Mouse (Mus musculus): ENCODE data around the gene 0610012G03Rik.
"Not testable (repeated sequence)": the region's sequence is repeated elsewhere in the genome, so short reads cannot be mapped to it uniquely, and the experiment has no call there.

The 0610012G03Rik gene

GRCm38 (mm10) chr16:31948345-31948774 lies at the start of gene 0610012G03Rik, which contains the start of gene Ncbp2:
Gene 0610012G03Rik, minus strand, starts transcription at chr16:31948494.
Gene Ncbp2, plus strand, starts transcription at chr16:31948513.
- DNase-seq: peak; percentile 97

- no peak for DNase-seq
Measured at GRCm38 (mm10) chr16:31996371-31996770, 48.1 kb upstream of the 0610012G03Rik start.

- DNase-seq: no peak
Measured at GRCm38 (mm10) chr16:31993946-31994345, 45.7 kb upstream of the 0610012G03Rik start.

GRCm38 (mm10) chr16:31993195-31993594 lies 44.9 kb upstream of the 0610012G03Rik start:
- no peak for DNase-seq

- DNase-seq: no peak
Measured at GRCm38 (mm10) chr16:31992039-31992438, 43.7 kb upstream of the 0610012G03Rik start.

GRCm38 (mm10) chr16:31980946-31981345 lies 32.7 kb upstream of the 0610012G03Rik start:
- peak; percentile 5 for DNase-seq

GRCm38 (mm10) chr16:31979501-31979900 lies 31.2 kb upstream of the 0610012G03Rik start:
- DNase-seq: no peak

- no peak for DNase-seq
Measured at GRCm38 (mm10) chr16:31975258-31975657, 27.0 kb upstream of the 0610012G03Rik start.

- no peak for DNase-seq
Measured at GRCm38 (mm10) chr16:31963224-31963623, 14.9 kb upstream of the 0610012G03Rik start.

- DNase-seq: no peak
Measured at GRCm38 (mm10) chr16:31947901-31948316, 385 bp downstream of the 0610012G03Rik start.

GRCm38 (mm10) chr16:31947333-31947732 lies 961 bp downstream of the 0610012G03Rik start:
- DNase-seq: no peak

- DNase-seq: not testable (repeated sequence)
Measured at GRCm38 (mm10) chr16:31945986-31946385, 2.3 kb downstream of the 0610012G03Rik start.

- no peak for DNase-seq
Measured at GRCm38 (mm10) chr16:31945372-31945771, 2.9 kb downstream of the 0610012G03Rik start.

- no peak for DNase-seq
Measured at GRCm38 (mm10) chr16:31944698-31945255, 3.5 kb downstream of the 0610012G03Rik start.

GRCm38 (mm10) chr16:31943980-31944379 lies 4.3 kb downstream of the 0610012G03Rik start:
- DNase-seq: peak; percentile 79

- DNase-seq: no peak
Measured at GRCm38 (mm10) chr16:31940586-31940985, 7.7 kb downstream of the 0610012G03Rik start.

GRCm38 (mm10) chr16:31938856-31939255 lies 9.4 kb downstream of the 0610012G03Rik start:
- DNase-seq: no peak

GRCm38 (mm10) chr16:31936568-31936967 lies 11.7 kb downstream of the 0610012G03Rik start:
- DNase-seq: no peak

- DNase-seq: peak; percentile 52
Measured at GRCm38 (mm10) chr16:31935091-31935979, 13.0 kb downstream of the 0610012G03Rik start.

- no peak for DNase-seq
Measured at GRCm38 (mm10) chr16:31934550-31935010, 13.7 kb downstream of the 0610012G03Rik start.

- DNase-seq: peak; percentile 81
Measured at GRCm38 (mm10) chr16:31933751-31934549, 14.3 kb downstream of the 0610012G03Rik start, which contains the start of gene Pigz. Gene Pigz, plus strand, starts transcription at chr16:31933851.

- peak; percentile 98 for DNase-seq
Measured at GRCm38 (mm10) chr16:31932840-31933697, 15.2 kb downstream of the 0610012G03Rik start.

Data from retina, postnatal 1 day (tissue).